Mouse (Mus musculus): ENCODE measurements around the gene Sult1d1. TPM values are rescaled to one million over a fixed set of nuclear protein-coding genes. Genes with fewer than 3 reads are reported as not detected.

Gene Sult1d1
- polyA plus RNA-seq, 2 experiments = 1.2 to 2.1 TPM

GRCm38 (mm10) chr5:87505776-87506458 is 62.9 kb downstream of the Sult1d1 start:
- H3K4me1 ChIP-seq (replicated peaks; ENCODE audit: control insufficient read depth in 2 of 2, insufficient read depth in 2 of 2, low read length in 1 of 2) = no peaks in the 10 kb centered on the region

More at GRCm38 (mm10) chr5:87505776-87506458, 62.9 kb downstream of the Sult1d1 start:
- Histone ChIP-seq H3K4me2 (ENCODE audit: low read depth) (no peak overlapping the region), H3K36me3 (replicated peaks; ENCODE audit: control insufficient read depth, insufficient read depth, low read depth) (no peaks in the 10 kb centered on the region), H3K27me3 (ENCODE audit: control insufficient read depth, insufficient read depth, low read length) (no peaks in the 10 kb centered on the region), H3K9me3 (ENCODE audit: control insufficient read depth, low read length) (no peaks in the 10 kb centered on the region), H3K27ac (no peak overlapping the region), H3K4me3 (ENCODE audit: insufficient read depth in 1 of 2, low read depth in 2 of 2, low read length in 2 of 2) (no peak overlapping the region), H3K9ac (replicated peaks) (no peak overlapping the region)
- 44% methylated on average over 4 of the region's 4 CpGs for WGBS (ENCODE audit: insufficient replicate concordance)
- TF ChIP-seq CTCF (IDR thresholded peaks at IDR 0.05; ENCODE audit: low read depth) = no peak
- ATAC-seq (ENCODE audit: insufficient read depth) (no peak), DNase-seq (ENCODE audit: low read depth in 3 of 3, low spot score in 3 of 3) (no peak)

Small RNAs within 50 kb of the gene (microRNA-seq; reads per million reads assigned to microRNA genes)
- gene Mir3969 = 5.1 reads per million, percentile 7 among the genes with 10 or more reads in this experiment

Other genes with a start within 250 kb of the Sult1d1 start
- gene Ugt2a3, start 231.8 kb downstream of the Sult1d1 start, polyA plus RNA-seq (2012; rRNA removed) = not detected in 2 replicates
- not detected in 2 replicates for gene Ugt2a3, start 231.8 kb downstream of the Sult1d1 start, polyA plus RNA-seq (2014; fragmentation: Nextera tagmentation; extraction: Ambion mirVana)
- not detected in 2 replicates for gene Ugt2b38, start 144.8 kb downstream of the Sult1d1 start, polyA plus RNA-seq (2012; rRNA removed)
- not detected in 2 replicates for gene Ugt2b38, start 144.8 kb downstream of the Sult1d1 start, polyA plus RNA-seq (2014; fragmentation: Nextera tagmentation; extraction: Ambion mirVana)
- not detected in 2 replicates for gene Ugt2a2, start 86.8 kb downstream of the Sult1d1 start, polyA plus RNA-seq (2012; rRNA removed)
- gene Ugt2a2, start 86.8 kb downstream of the Sult1d1 start, polyA plus RNA-seq (2014; fragmentation: Nextera tagmentation; extraction: Ambion mirVana) = not detected in 2 replicates
- gene Gm43638, start 82.2 kb downstream of the Sult1d1 start, polyA plus RNA-seq (2012; rRNA removed) = not detected in 2 replicates
- not detected in 2 replicates for gene Gm43638, start 82.2 kb downstream of the Sult1d1 start, polyA plus RNA-seq (2014; fragmentation: Nextera tagmentation; extraction: Ambion mirVana)
- gene Ugt2a1, start 78.2 kb downstream of the Sult1d1 start, polyA plus RNA-seq (2012; rRNA removed) = not detected in 2 replicates
- not detected in 2 replicates for gene Ugt2a1, start 78.2 kb downstream of the Sult1d1 start, polyA plus RNA-seq (2014; fragmentation: Nextera tagmentation; extraction: Ambion mirVana)
- 0.29 and 0.45 TPM in 2 replicates for gene Sult1b1, start 30.8 kb downstream of the Sult1d1 start, polyA plus RNA-seq (2012; rRNA removed)
- gene Sult1b1, start 30.8 kb downstream of the Sult1d1 start, polyA plus RNA-seq (2014; fragmentation: Nextera tagmentation; extraction: Ambion mirVana) = 0.96 and 1.1 TPM in 2 replicates
- not detected in 2 replicates for gene Sult1e1, start 22.6 kb upstream of the Sult1d1 start, polyA plus RNA-seq (2012; rRNA removed)
- not detected in 2 replicates for gene Sult1e1, start 22.6 kb upstream of the Sult1d1 start, polyA plus RNA-seq (2014; fragmentation: Nextera tagmentation; extraction: Ambion mirVana)
- gene Csn1s1, start 97.2 kb upstream of the Sult1d1 start, polyA plus RNA-seq (2012; rRNA removed) = not detected in 2 replicates
- gene Csn1s1, start 97.2 kb upstream of the Sult1d1 start, polyA plus RNA-seq (2014; fragmentation: Nextera tagmentation; extraction: Ambion mirVana) = not detected in 2 replicates
- gene Csn2, start 130.6 kb upstream of the Sult1d1 start, polyA plus RNA-seq (2012; rRNA removed) = not detected in 2 replicates
- not detected in 2 replicates for gene Csn2, start 130.6 kb upstream of the Sult1d1 start, polyA plus RNA-seq (2014; fragmentation: Nextera tagmentation; extraction: Ambion mirVana)
- not detected in 2 replicates for gene Csn1s2a, start 205.5 kb upstream of the Sult1d1 start, polyA plus RNA-seq (2012; rRNA removed)
- not detected in 2 replicates for gene Csn1s2a, start 205.5 kb upstream of the Sult1d1 start, polyA plus RNA-seq (2014; fragmentation: Nextera tagmentation; extraction: Ambion mirVana)
- not detected in 2 replicates for gene Csn1s2b, start 239.1 kb upstream of the Sult1d1 start, polyA plus RNA-seq (2012; rRNA removed)
- not detected in 2 replicates for gene Csn1s2b, start 239.1 kb upstream of the Sult1d1 start, polyA plus RNA-seq (2014; fragmentation: Nextera tagmentation; extraction: Ambion mirVana)